Mouse (Mus musculus) ES-E14 (cell line): Measurements from ENCODE around the gene Slc24a1. TPM values are rescaled to one million over a fixed set of nuclear protein-coding genes. Genes with fewer than 3 reads are reported as not detected.

Source experiments
- DNase-seq: peaks from one replicate; pipeline ENCODE4 v3.0.0-alpha.2; 2013; ENCODE audit warnings: low read depth, low spot score
- H3K27ac ChIP-seq: 2 replicates; pipeline ENCODE4 v1.5.1; 2012; ENCODE audit warnings: low read depth, mild to moderate bottlenecking, low read length, moderate library complexity, mixed read lengths; ENCODE audit not compliant: poor library complexity, insufficient read depth, severe bottlenecking
- H3K36me3 ChIP-seq: 2 replicates; pipeline ENCODE4 v1.6.1; 2012; ENCODE audit warnings: mild to moderate bottlenecking, low read length, moderate library complexity, mixed read lengths; ENCODE audit not compliant: control insufficient read depth, poor library complexity, insufficient read depth, severe bottlenecking
- H3K4me1 ChIP-seq, 2 experiments: fragments of 150-350 bp in 1 of 2; sonication (generic) in 1 of 2; 2 replicates each; pipeline ENCODE4 v1.6.1; 2012; ENCODE audit warnings: low read length in 2 of 2, mild to moderate bottlenecking in 1 of 2, mixed read lengths in 1 of 2; ENCODE audit not compliant: control insufficient read depth in 2 of 2, insufficient read depth in 2 of 2, poor library complexity in 1 of 2
- H3K4me3 ChIP-seq, 2 experiments: fragments of 150-350 bp in 1 of 2; sonication (generic) in 1 of 2; 2 replicates each; pipeline ENCODE4 v1.5.1; 2012; ENCODE audit warnings: low read length in 2 of 2, low read depth in 1 of 2, mild to moderate bottlenecking in 1 of 2, mixed read lengths in 1 of 2; ENCODE audit not compliant: insufficient read depth in 1 of 2, poor library complexity in 1 of 2, severe bottlenecking in 1 of 2
- H3K9ac ChIP-seq: 2 replicates; pipeline ENCODE4 v1.6.1; 2012; ENCODE audit warnings: low read depth, mild to moderate bottlenecking, low read length, mixed read lengths; ENCODE audit not compliant: poor library complexity, insufficient read depth, severe bottlenecking
- H3K9me3 ChIP-seq: fragments of 150-350 bp; sonication (generic); 2 replicates; pipeline ENCODE4 v1.6.1; 2012; ENCODE audit warnings: low read depth, mild to moderate bottlenecking, low read length; ENCODE audit not compliant: control insufficient read depth, insufficient read depth
- CHD2 ChIP-seq: IDR thresholded peaks from 2 replicates; pipeline ENCODE4 v1.6.1; 2014; ENCODE audit warnings: mild to moderate bottlenecking, low read depth, low read length, inconsistent platforms
- HCFC1 ChIP-seq: IDR thresholded peaks from 2 replicates; pipeline ENCODE4 v1.6.1; 2012; ENCODE audit warnings: low read length, inconsistent platforms, borderline replicate concordance; ENCODE audit not compliant: insufficient read depth
- MAFK ChIP-seq: IDR thresholded peaks from 2 replicates; pipeline ENCODE4 v1.6.1; 2014; ENCODE audit warnings: mild to moderate bottlenecking, low read depth, low read length, inconsistent platforms; ENCODE audit not compliant: insufficient read depth
- ZC3H11A ChIP-seq: IDR thresholded peaks from 2 replicates; pipeline ENCODE4 v1.6.1; 2012; ENCODE audit warnings: low read depth, mild to moderate bottlenecking, inconsistent platforms, low read length, borderline replicate concordance
- ZNF384 ChIP-seq: IDR thresholded peaks from 2 replicates; pipeline ENCODE4 v1.6.1; 2012; ENCODE audit warnings: low read depth, low read length, inconsistent platforms
- in situ Hi-C, 2 experiments: fragments of 600-800 bp; cut with MboI; formaldehyde crosslinking; loops; one replicate each; pipeline ENCODE4 v1.15.1; 2025; ENCODE audit warnings: low sequenced_read_pairs in 2 of 2, inconsistent platforms in 1 of 2; ENCODE audit not compliant: unreplicated experiment in 2 of 2
- total RNA-seq: library from RNA; depleted of rRNA; stranded (reverse); fragments of 300-350 nt; gene quantifications from 2 replicates; pipeline ENCODE4 v1.2.3, GENCODE M21; 2012

Slc24a1 gene
- total RNA-seq, 1 experiment = 0.45 TPM

GRCm38 (mm10) chr9:64926201-64926991, 25.0 kb downstream of the Slc24a1 start:
- H3K9me3 ChIP-seq = no peaks in the 10 kb centered on the region
- TF ChIP-seq ZC3H11A (no peak), CHD2 (no peak), MAFK (no peak), ZNF384 (no peak), HCFC1 (no peak)
- no peaks in the 10 kb centered on the region for H3K36me3 ChIP-seq
- DNase-seq = no peak
- in situ Hi-C loops = no loop called here
- H3K27ac ChIP-seq = no peak overlapping the region
- H3K4me1 ChIP-seq = no peaks in the 10 kb centered on the region
- no peak overlapping the region for H3K4me3 ChIP-seq
- H3K9ac ChIP-seq = no peak overlapping the region

- TF ChIP-seq ZC3H11A (no peak), HCFC1 (no peak), ZNF384 (no peak), MAFK (no peak), CHD2 (no peak)
- Histone ChIP-seq H3K9me3 (no peaks in the 10 kb centered on the region), H3K4me3 (no peak overlapping the region), H3K4me1 (no peaks in the 10 kb centered on the region), H3K9ac (no peak overlapping the region), H3K27ac (no peak overlapping the region), H3K36me3 (no peaks in the 10 kb centered on the region)
- no peak for DNase-seq
- in situ Hi-C loops = no loop called here
Observed at GRCm38 (mm10) chr9:64925771-64926170, 25.6 kb downstream of the Slc24a1 start.

- TF ChIP-seq MAFK = no peak
- TF ChIP-seq HCFC1 = no peak
- TF ChIP-seq CHD2 = 0 out of 2 replicates have a peak, but pooled peaks have one; percentile 57
- TF ChIP-seq ZC3H11A = no peak
- H3K4me1 ChIP-seq = peaks cover 0 to 1% of the 10 kb centered on the region in 2 experiments; a peak in 1 of 4 replicates
- in situ Hi-C loops = no loop called here
Observed at GRCm38 (mm10) chr9:64918560-64918959, 32.8 kb downstream of the Slc24a1 start.

GRCm38 (mm10) chr9:64914629-64915028, 36.8 kb downstream of the Slc24a1 start:
- in situ Hi-C loops = no loop called here
- peaks cover 2% of the 10 kb centered on the region; the same call in 1 of the 2 replicates for H3K36me3 ChIP-seq

More at GRCm38 (mm10) chr9:64918560-64918959, 32.8 kb downstream of the Slc24a1 start:
- DNase-seq = peak; percentile 87
- Histone ChIP-seq H3K9me3 (no peaks in the 10 kb centered on the region), H3K27ac (peak overlapping the region; percentile 55; the same call in 1 of the 2 replicates), H3K36me3 (no peaks in the 10 kb centered on the region), H3K9ac (peak overlapping the region; percentile 87), H3K4me3 (peak overlapping the region; percentile 71 to 80)

More at GRCm38 (mm10) chr9:64914629-64915028, 36.8 kb downstream of the Slc24a1 start:
- H3K4me3 ChIP-seq = no peak overlapping the region
- no peaks in the 10 kb centered on the region for H3K9me3 ChIP-seq
- DNase-seq = no peak
- TF ChIP-seq ZNF384 (no peak), MAFK (no peak), CHD2 (no peak), HCFC1 (no peak), ZC3H11A (no peak)
- no peak overlapping the region for H3K9ac ChIP-seq
- H3K4me1 ChIP-seq = peaks cover 0 to 1% of the 10 kb centered on the region in 2 experiments; a peak in 1 of 4 replicates
- H3K27ac ChIP-seq = no peak overlapping the region
